Comparison of ENCODE assay signal across 30 mouse cellular contexts in the genomic region with DNA sequence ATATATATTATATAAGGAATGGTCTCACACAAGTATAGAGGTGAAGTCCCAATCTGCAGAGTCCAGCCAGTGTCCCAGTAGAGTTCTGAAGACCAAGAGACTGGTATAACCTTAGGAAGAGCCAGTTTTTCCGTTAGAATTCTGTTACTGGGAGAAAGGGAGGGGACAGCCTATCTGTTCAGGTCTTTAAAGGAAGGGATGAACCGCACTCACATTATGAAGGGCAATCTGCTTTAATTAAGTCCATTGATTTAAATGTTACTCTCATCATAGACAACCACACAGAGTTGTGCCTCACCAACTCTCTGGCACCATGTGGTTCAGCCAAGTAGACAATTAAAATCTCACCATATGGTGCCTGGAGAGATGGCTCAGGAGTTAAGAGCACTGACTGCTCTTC. TPM values are rescaled to one million over a fixed set of nuclear protein-coding genes. Genes with fewer than 3 reads are reported as not detected.
"Had no signal": no experiment of that assay in that cellular context is flagged by ENCODE, and none has a peak within 500 bp of the region (broad histone marks: within the 10 kb centered on the region; RNA-seq: fewer than 3 reads in every experiment).

A gene (minus strand): TSS at position 101 of the 400 bp plus-strand sequence.

- ATAC-seq: forebrain, postnatal 0 days; hindbrain, postnatal 0 days; intestine, embryonic 16.5 days; liver, embryonic 12.5 days had no signal

- H3K4me3 ChIP-seq: heart, adult 2 months; heart, embryonic 12.5 days; hindbrain, embryonic 13.5 days; hindbrain, embryonic 15.5 days; kidney, embryonic 15.5 days; limb, embryonic 13.5 days; limb, embryonic 15.5 days; liver, embryonic 12.5 days had no signal

- H3K4me1 ChIP-seq: heart, embryonic 12.5 days; hindbrain, embryonic 13.5 days; hindbrain, embryonic 15.5 days; kidney, embryonic 15.5 days; limb, embryonic 13.5 days; limb, embryonic 15.5 days; liver, embryonic 12.5 days had no signal

- DNase-seq: forebrain, postnatal 0 days; gastrocnemius, postnatal 14 days; gastrocnemius, postnatal 36 days; heart, adult 2 months; heart, postnatal 36 days; kidney, adult 11 months; kidney, adult 2 months; kidney, adult 9 months; kidney, postnatal 14 days; kidney, postnatal 36 days; layer of hippocampus, adult 9-11 months; layer of hippocampus, postnatal 36 days; left cerebral cortex, postnatal 4 days had no signal

- H3K9me3 ChIP-seq: heart, embryonic 12.5 days; hindbrain, embryonic 13.5 days; hindbrain, embryonic 15.5 days; kidney, embryonic 15.5 days; limb, embryonic 13.5 days; limb, embryonic 15.5 days; liver, embryonic 12.5 days had no signal

- H3K27ac ChIP-seq: heart, adult 2 months; hindbrain, embryonic 13.5 days; hindbrain, embryonic 15.5 days; hindbrain, postnatal 0 days; kidney, embryonic 15.5 days; kidney, postnatal 0 days; limb, embryonic 13.5 days; limb, embryonic 15.5 days; liver, embryonic 12.5 days; liver, embryonic 14.5 days had no signal

- H3K4me2 ChIP-seq: heart, embryonic 12.5 days; hindbrain, embryonic 13.5 days; hindbrain, embryonic 15.5 days; kidney, embryonic 15.5 days; limb, embryonic 13.5 days; limb, embryonic 15.5 days; liver, embryonic 12.5 days had no signal

- H3K27me3 ChIP-seq: heart, embryonic 12.5 days; hindbrain, embryonic 13.5 days; hindbrain, embryonic 15.5 days; kidney, embryonic 15.5 days; limb, embryonic 13.5 days; limb, embryonic 15.5 days; liver, embryonic 12.5 days had no signal

- H3K9ac ChIP-seq: forebrain, postnatal 0 days; heart, embryonic 12.5 days; hindbrain, embryonic 13.5 days; hindbrain, embryonic 15.5 days; kidney, embryonic 15.5 days; limb, embryonic 13.5 days; limb, embryonic 15.5 days; liver, embryonic 12.5 days; liver, embryonic 14.5 days had no signal

- H3K36me3 ChIP-seq: heart, embryonic 12.5 days; hindbrain, embryonic 13.5 days; hindbrain, embryonic 15.5 days; kidney, embryonic 15.5 days; limb, embryonic 13.5 days; limb, embryonic 15.5 days; liver, embryonic 12.5 days had no signal

RNA-seq across cellular contexts. Expression of the gene that starts here (rescaled TPM):
- total RNA-seq: gastrocnemius, adult 18-20 months; gastrocnemius, adult 8-10 months; gastrocnemius, postnatal 14 days; gastrocnemius, postnatal 36 days; heart, adult 2 months; heart, postnatal 10 days; heart, postnatal 36 days; hematopoietic stem cell, adult 5-6 weeks; liver, adult 2 months had no signal
- polyA plus RNA-seq: heart, adult 2 months; heart, embryonic 12.5 days; intestine, embryonic 14.5 days; intestine, embryonic 16.5 days; kidney, adult 2 months; kidney, postnatal 0 days; limb, embryonic 15.5 days; liver, adult 2 months; liver, embryonic 12.5 days; liver, embryonic 14.5 days had no signal
